13 mouse cellular contexts compared by ENCODE assay signal in genomic region chr19:45956736-45957135, GRCm38 (mm10). TPM values are rescaled to one million over a fixed set of nuclear protein-coding genes. Genes with fewer than 3 reads are reported as not detected.
A peak's percentile ranks its signal among the peaks of the same experiment; 100 is the strongest.
DNase-seq lines count a peak whose midpoint lies in the region.
"Had no signal": no experiment of that assay in that cellular context is flagged by ENCODE, and none has a peak within 500 bp of the region (broad histone marks: within the 10 kb centered on the region; RNA-seq: fewer than 3 reads in every experiment).

No protein-coding gene starts in this region.

- peak; percentile 26 to 62 for DNase-seq in layer of hippocampus, adult 18-20 months (ENCODE audit: low spot score in 2 of 2)
- DNase-seq in layer of hippocampus, postnatal 10 days (ENCODE audit: low spot score in 2 of 2), result no peak
- DNase-seq in frontal cortex, postnatal 14 days (ENCODE audit: low spot score in 2 of 2), result peak; percentile 29 to 31
- peak; percentile 46 to 65 for DNase-seq in left cerebral cortex, adult 18-20 months (ENCODE audit: low spot score in 2 of 2)
- DNase-seq in right cerebral cortex, postnatal 36 days (ENCODE audit: low spot score in 2 of 2), result peak; percentile 56 to 80
- DNase-seq in kidney, adult 8-10 months, result no peak
- no peak for DNase-seq in cerebellum, adult 9-10 months
- DNase-seq in thymus, postnatal 14 days, result no peak
- DNase-seq: cerebellum, adult 2 months; kidney, adult 11 months; kidney, postnatal 25 days; midbrain, embryonic 14.5 days; thymus, postnatal 4 days had no signal

RNA-seq across cellular contexts. Expression of gene Armh3, which starts 41.6 kb away (rescaled TPM):
- 10 to 100 TPM; 18.4 to 19.3 TPM for total RNA-seq in layer of hippocampus, adult 18-20 months (2021)
- 10 to 100 TPM; 21.5 to 26.0 TPM for total RNA-seq in layer of hippocampus, postnatal 10 days (2021)
- 10 to 100 TPM; 17.5 to 20.2 TPM for total RNA-seq in left cerebral cortex, adult 18-20 months (2021)

RNA-seq across cellular contexts. Expression of gene Hps6, which starts 46.6 kb away (rescaled TPM):
- total RNA-seq in layer of hippocampus, adult 18-20 months (2021), result 1 to 10 TPM; 7.5 to 9.7 TPM
- total RNA-seq in layer of hippocampus, postnatal 10 days (2021), result 1 to 10 TPM; 4.6 to 4.7 TPM
- 1 to 10 TPM; 7.8 to 8.4 TPM for total RNA-seq in left cerebral cortex, adult 18-20 months (2021)

Comparison
In these comparisons a context has a peak if more than half of its experiments do, and no peak if none do; other contexts are left out.
1. DNase-seq: peak in layer of hippocampus, adult 18-20 months (2 of 2), frontal cortex, postnatal 14 days (2 of 2), left cerebral cortex, adult 18-20 months (2 of 2) and right cerebral cortex, postnatal 36 days (2 of 2); none in layer of hippocampus, postnatal 10 days (0 of 2), kidney, adult 8-10 months (0 of 2), cerebellum, adult 9-10 months (single experiment) and thymus, postnatal 14 days (single experiment).